Mouse (Mus musculus) ES-Bruce4 (cell line): ENCODE measurements around the gene Eif4g3.

ENCODE experiments used
- CTCF ChIP-seq: IDR thresholded peaks from one replicate; pipeline ENCODE4 v1.8.1; 2011; ENCODE audit warnings: low read depth, low read length
- EP300 ChIP-seq: IDR thresholded peaks from 2 replicates; pipeline ENCODE4 v1.6.1; 2011; ENCODE audit warnings: low read depth, low read length; ENCODE audit not compliant: insufficient read depth

- TF ChIP-seq CTCF (no peak), EP300 (no peak)
Observed at GRCm38 (mm10) chr4:138003909-138004610, 11.2 kb downstream of the Eif4g3 start.
